8 mouse cellular contexts compared by ENCODE assay signal in genomic region chr9:73044146-73045079, GRCm38 (mm10). TPM values are rescaled to one million over a fixed set of nuclear protein-coding genes. Genes with fewer than 3 reads are reported as not detected.
DNase-seq lines count a peak whose midpoint lies in the region; ATAC-seq and TF ChIP-seq lines count a peak whose summit lies in the region.

Gene Rab27a (plus strand): TSS chr9:73044854.

- H3K27me3 ChIP-seq in heart, embryonic 10.5 days (ENCODE audit: insufficient read depth, poor library complexity, severe bottlenecking) = no peaks in the 10 kb centered on the region; the same call in 1 of the 2 replicates
- H3K27me3 ChIP-seq in kidney, embryonic 14.5 days (ENCODE audit: control insufficient read depth, insufficient read depth, low read length) = no peaks in the 10 kb centered on the region
- H3K27me3 ChIP-seq in limb, embryonic 15.5 days = no peaks in the 10 kb centered on the region
- no peaks in the 10 kb centered on the region for H3K27me3 ChIP-seq in midbrain, postnatal 0 days (ENCODE audit: insufficient read depth, low read length)

- TF ChIP-seq POLR2A in bone marrow macrophage, adult 2 months (IDR thresholded peaks at IDR 0.05; ENCODE audit: borderline replicate concordance, low read depth, low read length) = no peak
- TF ChIP-seq POLR2A in embryonic fibroblast, embryonic 13.5 days (IDR thresholded peaks at IDR 0.05; ENCODE audit: low read depth, low read length) = 0 out of 2 replicates have a peak, but pooled peaks have one; percentile 26

- under 1% methylated on average over 41 of the region's 41 CpGs for WGBS in heart, embryonic 10.5 days
- under 1% methylated on average over 41 of the region's 41 CpGs for WGBS in kidney, embryonic 14.5 days
- WGBS in limb, embryonic 15.5 days = 1% methylated on average over 41 of the region's 41 CpGs
- WGBS in midbrain, postnatal 0 days = 2% methylated on average over 41 of the region's 41 CpGs

- no peaks in the 10 kb centered on the region for H3K9me3 ChIP-seq in heart, embryonic 10.5 days
- H3K9me3 ChIP-seq in kidney, embryonic 14.5 days (ENCODE audit: control insufficient read depth, low read length) = no peaks in the 10 kb centered on the region
- H3K9me3 ChIP-seq in limb, embryonic 15.5 days = no peaks in the 10 kb centered on the region
- no peaks in the 10 kb centered on the region for H3K9me3 ChIP-seq in midbrain, postnatal 0 days (ENCODE audit: low read length)

- TF ChIP-seq CTCF in bone marrow macrophage, adult 2 months (IDR thresholded peaks at IDR 0.05; ENCODE audit: low read depth, low read length) = peak; percentile 95
- TF ChIP-seq CTCF in embryonic fibroblast, embryonic 13.5 days (IDR thresholded peaks at IDR 0.05; ENCODE audit: borderline replicate concordance, insufficient read depth, low read length) = peak; percentile 73
- peak; percentile 91 for TF ChIP-seq CTCF in midbrain, postnatal 0 days (IDR thresholded peaks at IDR 0.05)

- H3K36me3 ChIP-seq in heart, embryonic 10.5 days = no peaks in the 10 kb centered on the region
- no peaks in the 10 kb centered on the region for H3K36me3 ChIP-seq in kidney, embryonic 14.5 days (ENCODE audit: control insufficient read depth, insufficient read depth, low read length)
- no peaks in the 10 kb centered on the region for H3K36me3 ChIP-seq in limb, embryonic 15.5 days
- H3K36me3 ChIP-seq in midbrain, postnatal 0 days (ENCODE audit: insufficient read depth, low read length) = no peaks in the 10 kb centered on the region

- H3K27ac ChIP-seq in bone marrow macrophage, adult 2 months (ENCODE audit: insufficient read depth, low read depth, low read length) = no peak within 1 kb of the TSS
- no peak within 1 kb of the TSS for H3K27ac ChIP-seq in embryonic fibroblast, embryonic 13.5 days (ENCODE audit: insufficient read depth, low read length)
- H3K27ac ChIP-seq in heart, embryonic 10.5 days = peak within 1 kb of the TSS; percentile 77
- peak within 1 kb of the TSS; percentile 12; the same call in 1 of the 2 replicates for H3K27ac ChIP-seq in kidney, embryonic 14.5 days (ENCODE audit: low read depth, low read length)
- H3K27ac ChIP-seq in limb, embryonic 15.5 days = no peak within 1 kb of the TSS
- H3K27ac ChIP-seq in midbrain, postnatal 0 days (ENCODE audit: low read depth, low read length) = peak within 1 kb of the TSS; percentile 55

- peak; percentile 91 for DNase-seq in B cell, adult 2 months
- DNase-seq in heart, embryonic 10.5 days (ENCODE audit: low spot score) = peak; percentile 91
- DNase-seq in midbrain, postnatal 0 days (ENCODE audit: low spot score) = peak; percentile 90
- DNase-seq in spleen, postnatal 10 days (ENCODE audit: low spot score in 2 of 2) = peak; percentile 75 to 91

- H3K9ac ChIP-seq in kidney, embryonic 14.5 days (ENCODE audit: low read depth, low read length) = peak within 1 kb of the TSS; percentile 63
- peak within 1 kb of the TSS; percentile 41 for H3K9ac ChIP-seq in limb, embryonic 15.5 days
- peak within 1 kb of the TSS; percentile 76 for H3K9ac ChIP-seq in midbrain, postnatal 0 days (replicated peaks; ENCODE audit: low read length, poor library complexity, severe bottlenecking)

- peak within 1 kb of the TSS; percentile 89 for H3K4me2 ChIP-seq in kidney, embryonic 14.5 days (replicated peaks; ENCODE audit: low read depth, low read length)
- peak within 1 kb of the TSS; percentile 89 for H3K4me2 ChIP-seq in limb, embryonic 15.5 days
- H3K4me2 ChIP-seq in midbrain, postnatal 0 days (ENCODE audit: low read depth, low read length, poor library complexity, severe bottlenecking) = peak within 1 kb of the TSS; percentile 86

- peak; percentile 73 for ATAC-seq in kidney, embryonic 14.5 days (ENCODE audit: low FRiP score, low TSS enrichment)
- peak; percentile 36; the same call in 1 of the 2 replicates for ATAC-seq in limb, embryonic 15.5 days (ENCODE audit: insufficient number of reproducible peaks, low FRiP score, low TSS enrichment, low read depth)
- peak; percentile 56 for ATAC-seq in midbrain, postnatal 0 days (ENCODE audit: low FRiP score)

- peaks cover 3% of the 10 kb centered on the region for H3K4me1 ChIP-seq in bone marrow macrophage, adult 2 months (ENCODE audit: control insufficient read depth, insufficient read depth, low read length)
- peaks cover 5% of the 10 kb centered on the region; the same call in 1 of the 2 replicates for H3K4me1 ChIP-seq in embryonic fibroblast, embryonic 13.5 days (ENCODE audit: control insufficient read depth, insufficient read depth, low read length)
- peaks cover 18% of the 10 kb centered on the region for H3K4me1 ChIP-seq in heart, embryonic 10.5 days
- H3K4me1 ChIP-seq in kidney, embryonic 14.5 days (ENCODE audit: control insufficient read depth, insufficient read depth, low read length) = peaks cover 13% of the 10 kb centered on the region
- H3K4me1 ChIP-seq in limb, embryonic 15.5 days = peaks cover 23% of the 10 kb centered on the region
- no peaks in the 10 kb centered on the region; the same call in 1 of the 2 replicates for H3K4me1 ChIP-seq in midbrain, postnatal 0 days (ENCODE audit: insufficient read depth, low read length)

- peak within 1 kb of the TSS; percentile 66 for H3K4me3 ChIP-seq in bone marrow macrophage, adult 2 months (ENCODE audit: insufficient read depth, low read length)
- peak within 1 kb of the TSS; percentile 35 for H3K4me3 ChIP-seq in embryonic fibroblast, embryonic 13.5 days (ENCODE audit: insufficient read depth, low read length)
- H3K4me3 ChIP-seq in heart, embryonic 10.5 days = peak within 1 kb of the TSS; percentile 68
- peak within 1 kb of the TSS; percentile 50 for H3K4me3 ChIP-seq in kidney, embryonic 14.5 days (ENCODE audit: low read length)
- peak within 1 kb of the TSS; percentile 47 for H3K4me3 ChIP-seq in limb, embryonic 15.5 days
- H3K4me3 ChIP-seq in midbrain, postnatal 0 days (ENCODE audit: low read depth, low read length) = peak within 1 kb of the TSS; percentile 53

RNA-seq across cellular contexts. Expression of gene Rab27a, which starts in this region (rescaled TPM):
- 2.6 and 3.0 TPM in 2 replicates for polyA plus RNA-seq in bone marrow macrophage, adult 2 months (2012; ENCODE audit: insufficient read depth, insufficient read length, missing spikeins)
- polyA plus RNA-seq in embryonic fibroblast, embryonic 13.5 days (2011; ENCODE audit: insufficient read length, low read depth, missing spikeins) = 2.5 and 5.1 TPM in 2 replicates
- polyA plus RNA-seq in heart, embryonic 10.5 days (2016; fragmentation: Nextera tagmentation; extraction: Ambion mirVana) = 3.5 and 5.3 TPM in 2 replicates
- 1.2 and 1.3 TPM in 2 replicates for polyA plus RNA-seq in kidney, embryonic 14.5 days (2014; fragmentation: Nextera tagmentation; extraction: Ambion mirVana)
- polyA plus RNA-seq in limb, embryonic 15.5 days (2015; fragmentation: Nextera tagmentation; extraction: Ambion mirVana) = 6.5 and 7.1 TPM in 2 replicates
- total RNA-seq in midbrain, postnatal 0 days (2014; rRNA removed) = 5.3 and 6.4 TPM in 2 replicates
- 2.7 and 4.0 TPM in 2 replicates for polyA plus RNA-seq in midbrain, postnatal 0 days (2015; fragmentation: Nextera tagmentation; extraction: Ambion mirVana)

Comparison
In these comparisons a context has a peak if more than half of its experiments do, and no peak if none do; other contexts are left out.
1. H3K27ac ChIP-seq: peak in heart, embryonic 10.5 days (single experiment), kidney, embryonic 14.5 days (single experiment) and midbrain, postnatal 0 days (single experiment); none in bone marrow macrophage, adult 2 months (single experiment), embryonic fibroblast, embryonic 13.5 days (single experiment) and limb, embryonic 15.5 days (single experiment).
2. Peak in every context shown above with its lines, with median percentiles within 50 percentile points of each other: DNase-seq, H3K4me3 ChIP-seq, CTCF ChIP-seq, ATAC-seq, H3K4me2 ChIP-seq and H3K9ac ChIP-seq.